Mouse (Mus musculus): ENCODE data around the gene Cdh20.

- TF ChIP-seq POLR2A (IDR thresholded peaks at IDR 0.05; ENCODE audit: control insufficient read depth, extremely low read depth, insufficient read depth, low read length, poor library complexity) (no peak), CTCF (IDR thresholded peaks at IDR 0.05; ENCODE audit: borderline replicate concordance, control insufficient read depth, extremely low read depth, insufficient read depth, low read length, poor library complexity) (no peak)
Measured at GRCm38 (mm10) chr1:104997814-104998213, 229.5 kb downstream of the Cdh20 start.
